Mouse (Mus musculus) left cerebral cortex, adult 8-10 months (tissue): ENCODE measurements around the gene Eif2ak4. TPM values are rescaled to one million over a fixed set of nuclear protein-coding genes. Genes with fewer than 3 reads are reported as not detected.

Experiments
- DNase-seq, 2 experiments: peaks; one replicate each; pipeline ENCODE4 v3.0.0; 2022; ENCODE audit warnings: low spot score in 2 of 2
- total RNA-seq, 4 experiments: library from RNA; stranded (reverse); gene quantifications; 2 replicates each; pipeline ENCODE4 v1.2.4; 2022

Eif2ak4 gene
- total RNA-seq, 4 experiments from 2014 or later: 19.7 to 22.3 (median 21.1) TPM

- no peak for DNase-seq
Measured at GRCm38 (mm10) chr2:118500191-118500590, 111.8 kb downstream of the Eif2ak4 start.

DNA sequence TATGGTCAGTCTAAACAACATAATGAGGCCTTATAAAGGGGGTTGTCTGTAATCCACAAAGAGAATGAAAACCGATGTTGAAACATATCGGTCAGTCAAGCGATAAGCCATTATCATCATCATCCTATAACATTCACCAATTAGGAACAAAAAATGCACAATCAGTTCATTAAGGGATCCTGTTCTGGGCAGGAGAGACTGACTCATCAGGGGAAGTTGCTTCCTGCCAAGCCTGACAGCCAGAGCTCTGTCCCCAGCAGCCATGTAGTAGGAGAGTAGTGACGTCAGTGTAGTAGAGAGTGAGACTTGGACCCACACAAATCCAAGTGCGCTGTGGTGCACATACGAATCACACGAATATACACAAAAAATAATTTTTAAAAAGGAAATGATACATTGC is 118.7 kb downstream of the Eif2ak4 start:
- no peak for DNase-seq

GRCm38 (mm10) chr2:118509688-118510446 is 121.4 kb downstream of the Eif2ak4 start:
- no peak for DNase-seq

- DNase-seq: peak; percentile 74 to 92
Measured at GRCm38 (mm10) chr2:118510447-118511310, 122.3 kb downstream of the Eif2ak4 start.

DNA sequence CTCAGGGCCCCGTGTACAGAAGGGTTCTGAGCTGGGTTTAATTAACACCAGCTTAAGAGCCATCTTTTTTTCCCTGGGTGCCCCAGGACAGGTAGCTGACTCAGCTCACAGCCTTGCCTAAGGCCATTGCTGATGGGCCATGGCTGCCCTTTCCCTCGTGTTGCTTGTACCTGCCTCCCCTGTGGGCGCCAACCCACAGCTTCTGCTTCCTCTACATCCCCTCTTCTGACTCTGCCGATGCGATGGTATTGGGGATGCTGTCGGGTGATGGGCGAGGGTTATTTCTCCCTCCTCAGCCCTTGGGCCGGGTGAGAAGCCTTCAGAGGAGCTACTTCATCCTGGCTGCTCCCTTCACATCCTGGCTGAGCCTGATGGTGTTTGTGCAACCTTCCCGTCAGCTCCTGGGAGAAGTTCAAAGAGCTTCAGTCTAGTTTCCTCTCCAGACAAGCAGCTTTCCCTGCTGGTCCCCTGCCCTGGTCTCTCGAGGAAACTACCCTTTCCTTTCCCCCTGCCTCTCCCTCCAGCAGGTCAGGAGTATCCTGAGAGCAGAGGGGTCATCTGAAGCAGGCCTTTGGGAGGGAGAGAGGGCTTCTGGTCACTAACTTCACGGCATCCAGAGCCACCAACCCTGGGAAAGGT is 123.5 kb downstream of the Eif2ak4 start:
- DNase-seq: no peak

DNA sequence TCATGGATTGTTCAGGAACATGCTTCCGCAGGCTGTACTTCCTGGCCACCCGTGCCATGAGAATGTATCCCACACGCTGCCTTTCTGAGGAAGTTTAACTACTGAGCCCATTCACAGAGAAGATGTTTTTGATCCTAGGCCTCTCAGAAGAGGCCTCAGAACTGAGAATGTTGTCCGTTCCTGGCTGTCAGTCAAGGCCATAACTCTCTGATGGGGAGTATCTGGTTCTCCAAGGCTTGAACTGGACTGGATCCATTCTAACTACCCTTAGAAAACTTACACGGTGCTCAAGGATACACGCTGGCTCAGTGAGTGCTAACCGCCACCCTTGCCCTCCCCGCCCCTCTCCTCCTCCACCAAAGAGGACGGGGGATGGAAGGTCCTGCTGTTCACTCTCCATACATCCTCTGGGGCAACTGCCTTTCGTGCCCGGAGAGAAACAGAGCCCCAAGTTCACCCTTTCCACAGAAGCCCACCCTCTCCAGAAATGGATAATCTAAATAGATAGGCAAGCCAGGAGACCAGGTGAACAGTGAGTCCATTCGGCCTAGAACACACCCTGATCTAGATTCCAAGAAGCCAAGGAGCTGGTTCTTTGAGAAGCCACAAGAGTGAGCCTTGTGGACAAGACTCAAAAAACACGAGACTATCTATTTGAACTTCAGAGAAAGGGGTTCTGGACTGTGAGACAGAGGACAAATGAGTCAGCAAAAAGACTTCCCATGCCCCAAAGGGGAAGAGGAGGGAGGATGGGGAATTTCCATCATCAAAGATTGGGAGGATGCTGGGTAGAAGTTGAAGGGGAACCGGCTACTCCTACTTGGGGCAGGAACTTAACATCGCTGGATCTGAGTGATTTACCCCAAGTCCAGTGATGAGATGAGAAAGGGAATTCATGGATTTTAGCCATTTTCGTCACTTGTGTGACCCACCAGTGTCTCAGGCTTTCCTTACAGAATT is 124.3 kb downstream of the Eif2ak4 start:
- no peak for DNase-seq

DNA sequence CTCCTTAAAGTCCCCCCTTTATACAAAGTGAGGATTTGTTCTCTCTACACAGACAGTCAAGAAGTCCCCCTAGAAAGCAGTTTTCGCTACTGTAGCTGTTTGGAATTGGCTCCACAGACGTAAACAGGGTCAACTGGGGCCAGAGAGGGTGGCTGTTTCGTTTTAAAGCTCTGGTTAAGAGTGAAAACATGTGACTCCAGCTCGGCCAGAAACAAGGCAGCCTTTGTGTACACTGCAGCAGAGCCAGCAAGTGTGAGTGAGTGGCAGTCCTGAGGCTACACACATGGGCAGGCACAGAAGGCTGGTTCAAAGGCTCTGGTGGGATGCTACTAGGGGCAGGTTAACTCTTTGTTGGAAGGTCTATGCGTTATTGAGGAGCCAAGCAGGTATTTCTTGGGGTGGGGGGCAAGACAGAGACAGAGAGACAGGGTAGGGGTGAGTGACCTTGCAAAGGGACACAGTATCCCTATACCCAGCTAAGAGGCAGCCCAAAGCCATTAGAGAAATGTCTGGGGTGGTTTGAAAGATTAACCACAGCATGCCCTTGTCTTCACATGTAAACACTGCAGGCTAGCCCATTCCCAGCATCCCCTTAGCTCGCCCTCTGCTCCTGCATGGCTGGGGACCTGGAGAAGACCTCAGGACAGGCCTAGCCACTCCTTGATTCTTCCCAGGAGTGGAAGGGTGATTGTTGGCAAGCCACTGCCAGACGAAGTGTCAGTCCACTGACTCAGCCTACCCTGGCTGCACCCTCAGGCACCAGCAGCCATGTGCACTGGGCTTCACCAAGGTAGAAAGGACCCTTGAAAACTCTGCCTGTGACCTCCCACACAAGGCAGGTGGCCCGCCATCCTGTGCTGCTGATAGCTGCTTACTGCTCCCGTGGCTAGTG is 131.9 kb downstream of the Eif2ak4 start:
- DNase-seq: no peak

- no peak for DNase-seq
Measured at GRCm38 (mm10) chr2:118522265-118522664, 133.8 kb downstream of the Eif2ak4 start.

DNA sequence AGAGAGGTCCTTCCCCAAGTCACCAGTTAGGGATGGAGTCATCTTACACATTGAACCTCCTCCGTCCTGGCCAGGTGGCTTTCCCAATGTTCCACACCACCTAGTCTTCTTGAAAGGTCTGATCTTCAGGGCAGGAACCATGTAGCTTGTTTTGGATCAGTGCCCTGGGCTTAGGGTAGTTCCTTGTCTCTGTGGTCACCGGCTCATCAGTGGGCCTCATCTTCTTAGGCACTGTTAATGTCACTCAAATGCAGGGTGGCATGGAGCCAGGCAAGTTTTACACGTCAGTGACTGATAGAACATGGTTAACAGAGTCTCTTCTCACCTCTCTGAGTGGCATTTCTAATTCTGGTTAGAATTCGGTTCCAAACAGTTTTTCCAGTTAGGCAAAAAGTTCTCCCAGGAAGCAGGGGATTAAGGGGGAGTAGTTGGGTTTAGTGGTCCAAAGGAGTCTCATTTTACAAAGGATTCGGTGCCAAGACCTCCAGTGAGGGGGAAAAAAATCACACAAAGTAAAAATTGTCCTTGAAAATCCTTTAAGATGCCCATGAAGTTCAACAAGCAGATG is 134.8 kb downstream of the Eif2ak4 start:
- no peak for DNase-seq

DNA sequence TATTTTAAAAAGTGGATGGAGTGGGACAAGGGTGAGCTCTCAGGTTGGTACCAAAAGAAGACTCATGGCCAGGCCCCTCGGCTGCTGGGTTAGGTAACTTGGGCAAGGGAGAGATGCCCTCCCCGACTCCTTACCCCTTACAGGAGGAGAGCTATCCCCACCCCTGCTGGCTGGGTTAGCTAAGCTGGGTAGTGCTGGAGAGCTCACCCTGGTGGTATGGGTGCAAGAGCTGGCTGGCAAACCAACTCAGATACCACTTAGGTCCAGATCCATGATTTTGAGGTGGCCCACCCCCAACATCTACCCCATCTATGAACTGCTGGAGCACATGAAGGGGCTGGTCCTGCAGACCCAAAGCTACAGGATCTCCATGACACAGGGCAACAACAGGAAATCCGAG is 136.4 kb downstream of the Eif2ak4 start:
- DNase-seq: no peak

Other genes starting within 250 kb of the Eif2ak4 start
- 1 to 10 TPM in 2 of 4 experiments, under 1 TPM in 2; 0.41 to 1.3 (median 0.80) TPM for gene Fsip1, start 131.7 kb upstream of the Eif2ak4 start, total RNA-seq
- gene Gpr176, start 15.2 kb upstream of the Eif2ak4 start, total RNA-seq: 1 to 10 TPM; 8.4 to 10.0 (median 9.1) TPM
- 100 to 1,000 TPM; 167 to 180 (median 175) TPM for gene Srp14, start 91.1 kb downstream of the Eif2ak4 start, total RNA-seq
- gene Bmf, start 161.1 kb downstream of the Eif2ak4 start, total RNA-seq: 1 to 10 TPM; 3.4 to 5.2 (median 4.7) TPM
- gene Bub1b, start 209.6 kb downstream of the Eif2ak4 start, total RNA-seq: 1 to 10 TPM in 3 of 4 experiments, under 1 TPM in 1; 0.98 to 2.6 (median 1.8) TPM